Mouse (Mus musculus) liver, embryonic 11.5 days (tissue): ENCODE results near the gene Atad5. TPM values are rescaled to one million over a fixed set of nuclear protein-coding genes. Genes with fewer than 3 reads are reported as not detected.
"Not testable (repeated sequence)": the region's sequence is repeated elsewhere in the genome, so short reads cannot be mapped to it uniquely, and the experiment has no call there.

ENCODE experiments used
- ATAC-seq: fragments of 200-750 bp; cut with Nextera tagmentation; replicated peaks from 2 replicates; pipeline ENCODE4 v1.8.0; 2017; ENCODE audit warnings: moderate number of reproducible peaks, mild to moderate bottlenecking, moderate TSS enrichment, moderate library complexity; ENCODE audit not compliant: low FRiP score
- DNase-seq: peaks from one replicate; pipeline ENCODE4 v3.0.0-alpha.2; 2017; ENCODE audit warnings: low spot score
- H3K27ac ChIP-seq: fragments of 300-500 bp; sonication (generic); 2 replicates; pipeline ENCODE4 v1.5.1; 2014; ENCODE audit warnings: mild to moderate bottlenecking, low read depth, low read length, control low read depth
- H3K27me3 ChIP-seq: fragments of 300-500 bp; sonication (generic); replicated peaks from 2 replicates; pipeline ENCODE4 v1.6.1; 2014; ENCODE audit warnings: low read length, mixed read lengths; ENCODE audit not compliant: control insufficient read depth, insufficient read depth
- H3K36me3 ChIP-seq: fragments of 300-500 bp; sonication (generic); 2 replicates; pipeline ENCODE4 v1.6.1; 2014; ENCODE audit warnings: mild to moderate bottlenecking, low read length, moderate library complexity, mixed read lengths; ENCODE audit not compliant: control insufficient read depth, insufficient read depth
- H3K4me1 ChIP-seq: fragments of 300-500 bp; sonication (generic); replicated peaks from 2 replicates; pipeline ENCODE4 v1.6.1; 2014; ENCODE audit warnings: low read length, mixed read lengths; ENCODE audit not compliant: control insufficient read depth, insufficient read depth
- H3K4me2 ChIP-seq: fragments of 300-500 bp; sonication (generic); 2 replicates; pipeline ENCODE4 v1.6.1; 2014; ENCODE audit warnings: mild to moderate bottlenecking, control low read depth, moderate library complexity
- H3K4me3 ChIP-seq: fragments of 300-500 bp; sonication (generic); 2 replicates; pipeline ENCODE4 v1.5.1; 2014; ENCODE audit warnings: low read depth, low read length, control low read depth
- H3K9ac ChIP-seq: fragments of 300-500 bp; sonication (generic); 2 replicates; pipeline ENCODE4 v1.6.1; 2014; ENCODE audit warnings: low read depth, low read length, control low read depth
- H3K9me3 ChIP-seq: fragments of 300-500 bp; sonication (generic); 2 replicates; pipeline ENCODE4 v1.6.1; 2016; ENCODE audit warnings: low read length, inconsistent platforms, mixed read lengths; ENCODE audit not compliant: control insufficient read depth
- WGBS: fragments of 180-500 bp; shearing (Covaris S2); extraction: QIAGEN DNeasy Blood & Tissue Kit; methylation state at CpG from one replicate; pipeline ENCODE4 v1.1.7; 2014; 5-methylcytosine and 5-hydroxymethylcytosine counted together
- polyA plus RNA-seq: library from polyadenylated mRNA; unstranded; fragments of >200 nt; fragmentation: Nextera tagmentation; extraction: Ambion mirVana; gene quantifications from 2 replicates; pipeline ENCODE4 v1.2.1, GENCODE M21; 2014

Atad5 gene
- polyA plus RNA-seq, 1 experiment from 2014 or later: 23.6 TPM

DNA sequence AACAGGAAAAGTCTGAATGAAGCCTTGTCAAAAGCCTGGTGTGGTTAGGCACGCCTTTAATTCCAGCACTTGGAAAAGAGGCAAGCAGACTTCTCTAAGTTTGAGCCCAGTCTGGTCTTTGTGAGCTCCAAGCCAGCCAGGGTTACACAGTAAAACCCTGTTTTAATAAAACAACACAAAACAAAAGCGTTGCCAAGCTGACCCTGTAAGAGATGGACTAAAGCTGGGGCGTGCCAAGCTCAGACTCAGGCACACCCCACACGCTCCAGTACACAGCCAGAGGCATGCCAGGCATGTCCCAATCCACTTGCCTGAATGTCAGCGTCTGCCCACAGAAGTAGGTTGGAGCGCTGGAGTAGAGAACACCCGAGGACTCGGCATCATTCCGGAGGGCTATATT is 33.1 kb upstream of the Atad5 start:
- 92% methylated on average over 9 of the region's 9 CpGs for WGBS
- Histone ChIP-seq H3K4me1 (no peaks in the 10 kb centered on the region), H3K9me3 (no peaks in the 10 kb centered on the region), H3K27ac (no peak overlapping the region), H3K27me3 (no peaks in the 10 kb centered on the region), H3K36me3 (peaks cover 44% of the 10 kb centered on the region), H3K9ac (no peak overlapping the region), H3K4me2 (no peak overlapping the region), H3K4me3 (no peak overlapping the region)
- DNase-seq (no peak), ATAC-seq (no peak)

GRCm38 (mm10) chr11:80062159-80062558 is 27.0 kb upstream of the Atad5 start:
- no peak overlapping the region for H3K4me3 ChIP-seq
- no peak for ATAC-seq
- H3K27me3 ChIP-seq: no peaks in the 10 kb centered on the region
- no peak overlapping the region for H3K27ac ChIP-seq
- WGBS: 91% methylated on average over 4 of the region's 4 CpGs
- H3K9ac ChIP-seq: no peak overlapping the region
- no peak for DNase-seq
- no peak overlapping the region for H3K4me2 ChIP-seq
- no peaks in the 10 kb centered on the region for H3K9me3 ChIP-seq
- H3K4me1 ChIP-seq: no peaks in the 10 kb centered on the region
- peaks cover 29% of the 10 kb centered on the region for H3K36me3 ChIP-seq

DNA sequence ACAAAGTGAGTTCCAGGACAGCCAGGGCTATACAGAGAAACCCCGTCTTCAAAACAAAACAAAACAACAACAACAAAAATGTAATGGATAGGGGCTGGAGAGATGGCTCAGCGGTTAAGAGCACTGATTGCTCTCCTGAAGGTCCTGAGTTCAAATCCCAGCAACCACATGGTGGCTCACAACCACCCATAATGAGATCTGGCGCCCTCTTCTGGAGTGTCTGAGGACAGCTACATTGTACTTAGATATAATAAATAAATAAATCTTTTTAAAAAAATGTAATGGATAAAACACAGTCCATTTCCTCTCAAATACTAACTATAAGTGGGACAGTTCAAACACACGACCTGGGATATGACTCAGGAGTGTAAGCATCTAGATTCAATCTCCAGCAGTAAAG is 22.8 kb upstream of the Atad5 start:
- ATAC-seq, H3K9me3 ChIP-seq, DNase-seq, H3K4me3 ChIP-seq, H3K27ac ChIP-seq, H3K9ac ChIP-seq, H3K4me2 ChIP-seq, H3K27me3 ChIP-seq: not testable (repeated sequence)
- peaks cover 12% of the 10 kb centered on the region for H3K4me1 ChIP-seq
- peaks cover 15% of the 10 kb centered on the region for H3K36me3 ChIP-seq
- WGBS: 77% methylated on average over 4 of the region's 4 CpGs

DNA sequence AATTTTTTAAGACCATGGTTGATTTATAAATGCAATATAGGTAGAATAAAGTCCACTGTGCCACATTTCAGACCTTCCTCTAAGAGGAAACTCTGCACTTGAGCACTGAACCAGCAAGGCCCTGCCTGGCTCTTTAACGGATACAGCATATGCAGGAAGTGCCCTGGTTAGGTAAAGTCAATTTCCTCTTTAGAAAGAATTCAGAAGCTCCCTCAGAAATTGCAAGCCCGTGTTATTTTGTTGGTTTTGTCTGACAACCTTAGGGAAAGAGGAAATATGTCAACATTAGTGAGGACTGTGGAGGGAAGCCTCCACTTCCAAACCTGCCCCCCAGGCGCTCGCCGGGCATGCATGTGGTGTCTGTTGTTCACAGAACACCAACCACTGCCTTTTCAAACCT is 21.6 kb upstream of the Atad5 start:
- Histone ChIP-seq H3K27me3 (no peaks in the 10 kb centered on the region), H3K4me1 (peaks cover 12% of the 10 kb centered on the region), H3K9me3 (no peaks in the 10 kb centered on the region), H3K9ac (no peak overlapping the region), H3K27ac (no peak overlapping the region; the same call in 1 of the 2 replicates), H3K4me3 (no peak overlapping the region), H3K36me3 (peaks cover 7% of the 10 kb centered on the region; the same call in 1 of the 2 replicates), H3K4me2 (no peak overlapping the region)
- no peak for ATAC-seq
- DNase-seq: no peak
- 63% methylated on average over 5 of the region's 5 CpGs for WGBS

DNA sequence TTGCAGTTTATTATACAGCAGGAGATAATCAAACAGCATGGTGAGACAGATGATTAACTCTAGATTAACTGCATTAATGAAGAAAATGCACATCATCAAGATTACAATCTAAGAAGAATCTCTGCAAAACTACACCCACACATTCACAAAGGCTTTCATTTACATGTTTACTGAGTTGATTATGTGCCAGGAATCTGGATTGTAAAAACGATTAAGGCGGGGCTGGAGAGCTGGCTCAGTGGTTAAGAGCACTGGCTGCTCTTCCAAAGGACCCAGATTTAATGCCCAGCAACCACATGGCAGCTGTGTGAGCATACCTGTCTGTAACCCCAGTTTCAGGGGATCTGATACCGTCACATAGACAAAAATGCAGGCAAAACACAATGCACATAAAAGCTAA is 19.4 kb upstream of the Atad5 start:
- Histone ChIP-seq H3K4me3 (no peak overlapping the region), H3K4me2 (no peak overlapping the region), H3K27ac (no peak overlapping the region), H3K4me1 (peaks cover 19% of the 10 kb centered on the region), H3K9ac (no peak overlapping the region), H3K36me3 (peaks cover 11% of the 10 kb centered on the region; the same call in 1 of the 2 replicates), H3K9me3 (no peaks in the 10 kb centered on the region), H3K27me3 (no peaks in the 10 kb centered on the region)
- ATAC-seq (no peak), DNase-seq (no peak)
- 87% methylated on average over 3 of the region's 3 CpGs for whole genome bisulfite sequencing

GRCm38 (mm10) chr11:80071039-80071438 is 18.2 kb upstream of the Atad5 start:
- H3K27ac ChIP-seq: no peak overlapping the region; the same call in 1 of the 2 replicates
- no peaks in the 10 kb centered on the region for H3K27me3 ChIP-seq
- H3K9ac ChIP-seq: no peak overlapping the region
- H3K4me1 ChIP-seq: peaks cover 20% of the 10 kb centered on the region
- H3K36me3 ChIP-seq: peaks cover 10% of the 10 kb centered on the region; the same call in 1 of the 2 replicates
- no peaks in the 10 kb centered on the region for H3K9me3 ChIP-seq
- WGBS: 85% methylated on average over 2 of the region's 2 CpGs
- H3K4me3 ChIP-seq: no peak overlapping the region
- ATAC-seq: no peak
- no peak for DNase-seq
- no peak overlapping the region for H3K4me2 ChIP-seq

DNA sequence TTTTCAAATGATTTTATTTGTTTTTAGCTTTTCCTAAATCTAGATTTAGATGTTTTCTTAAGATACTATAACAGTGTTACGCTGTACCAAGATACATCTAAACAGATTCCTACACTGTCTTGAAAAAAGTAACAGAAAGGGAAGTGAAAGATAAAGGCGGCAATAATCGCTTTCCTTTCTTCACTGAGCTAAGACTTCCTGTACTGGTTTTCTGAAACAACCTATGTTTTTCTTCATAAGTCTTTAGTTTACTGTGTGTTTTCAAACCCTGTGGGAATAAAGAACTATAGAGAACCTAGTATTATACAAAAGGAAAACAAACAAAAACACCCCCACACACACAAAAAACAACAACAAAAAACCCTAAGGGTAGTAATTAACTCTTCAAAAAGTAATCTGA is 16.8 kb upstream of the Atad5 start:
- no peak overlapping the region for H3K27ac ChIP-seq
- H3K4me2 ChIP-seq: no peak overlapping the region; the same call in 1 of the 2 replicates
- no peak overlapping the region for H3K4me3 ChIP-seq
- H3K27me3 ChIP-seq: no peaks in the 10 kb centered on the region
- peaks cover 12% of the 10 kb centered on the region; the same call in 1 of the 2 replicates for H3K36me3 ChIP-seq
- 49% methylated on average over 3 of the region's 3 CpGs for WGBS
- no peak for DNase-seq
- H3K4me1 ChIP-seq: peaks cover 25% of the 10 kb centered on the region
- no peak for ATAC-seq
- H3K9ac ChIP-seq: no peak overlapping the region
- no peaks in the 10 kb centered on the region for H3K9me3 ChIP-seq

DNA sequence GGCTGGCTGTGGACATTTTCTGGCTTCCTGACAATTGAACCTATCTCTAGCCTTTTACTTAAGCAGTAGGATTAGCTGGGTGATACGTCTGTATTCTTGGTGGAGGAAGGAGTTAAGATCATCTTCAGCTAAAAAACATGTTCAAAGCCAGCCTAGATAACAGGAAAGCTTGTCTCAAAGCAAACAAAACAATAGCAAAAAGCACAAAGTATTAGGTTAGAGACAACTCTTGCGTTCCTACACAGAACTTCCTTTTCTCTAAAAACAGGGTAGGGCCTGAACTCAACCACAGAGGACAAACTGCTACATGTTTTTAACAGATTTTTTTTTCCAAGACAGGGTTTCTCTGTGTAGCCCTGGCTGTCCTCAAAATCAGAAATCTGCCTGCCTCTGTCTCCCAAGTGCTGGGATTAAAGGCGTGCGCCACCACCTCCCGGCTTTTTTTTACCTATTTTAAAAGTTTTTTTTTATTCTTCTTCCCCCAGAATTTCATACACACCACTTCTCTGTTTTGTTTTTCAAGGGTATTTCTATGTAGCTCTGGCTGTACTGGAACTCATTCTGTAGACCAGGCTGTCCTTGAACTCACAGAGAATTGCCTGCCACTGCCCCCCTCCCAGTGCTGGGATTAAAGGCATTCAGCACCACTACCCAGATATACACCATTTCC is 13.5 kb upstream of the Atad5 start:
- Histone ChIP-seq H3K36me3 (peaks cover 20% of the 10 kb centered on the region), H3K4me1 (peaks cover 29% of the 10 kb centered on the region), H3K4me2 (no peak overlapping the region; the same call in 1 of the 2 replicates), H3K4me3 (no peak overlapping the region), H3K27me3 (no peaks in the 10 kb centered on the region), H3K27ac (no peak overlapping the region), H3K9ac (no peak overlapping the region), H3K9me3 (no peaks in the 10 kb centered on the region)
- DNase-seq (no peak), ATAC-seq (no peak)
- 78% methylated on average over 5 of the region's 5 CpGs for WGBS
